Mouse (Mus musculus) embryo, embryonic 11 days (tissue): ENCODE results near the gene Nod1.
"Not testable (repeated sequence)": the region's sequence is repeated elsewhere in the genome, so short reads cannot be mapped to it uniquely, and the experiment has no call there.

Experiments used
- DNase-seq: peaks from one replicate; pipeline ENCODE4 v3.0.0-alpha.2; 2015

Gene Nod1

DNA sequence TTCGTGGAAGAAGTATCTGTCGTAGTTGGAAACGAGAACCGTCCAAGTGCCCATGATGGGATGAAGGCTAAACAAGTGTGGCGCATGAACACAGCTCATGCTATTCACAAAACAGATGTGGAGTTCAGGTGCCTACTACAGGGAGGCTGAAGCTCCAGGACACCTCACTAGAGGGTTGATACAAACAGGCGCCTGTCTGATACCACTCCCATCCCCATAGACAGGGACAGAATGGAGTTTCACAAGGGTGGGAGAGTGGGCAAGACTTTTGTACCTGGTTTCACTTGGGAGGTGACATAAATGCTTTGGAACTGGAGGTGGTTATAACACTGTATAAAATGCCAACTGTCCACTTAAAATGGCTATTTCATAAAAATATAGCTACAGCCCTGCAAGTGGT is 7.0 kb upstream of the Nod1 start:
- DNase-seq = no peak

DNA sequence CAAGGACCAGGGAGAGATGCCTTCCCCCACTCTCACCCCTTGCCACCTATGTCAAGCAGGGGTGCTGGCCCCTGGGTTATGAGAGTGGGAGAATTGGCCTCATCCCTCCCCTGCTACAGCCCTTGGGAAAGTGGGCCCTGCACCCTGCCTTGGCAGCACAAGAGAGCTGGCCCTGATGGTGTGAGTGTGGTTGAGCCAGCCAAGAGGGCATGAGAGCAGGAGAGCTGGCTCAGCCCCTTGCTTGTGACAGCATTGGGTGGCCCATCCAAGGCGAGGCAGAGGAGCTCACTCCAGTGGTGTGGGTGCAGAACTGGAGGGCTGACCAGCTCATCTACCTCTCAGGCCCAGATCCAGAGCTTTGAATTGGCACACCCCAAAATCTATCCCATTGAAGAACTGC is 3.2 kb upstream of the Nod1 start:
- DNase-seq = no peak

DNA sequence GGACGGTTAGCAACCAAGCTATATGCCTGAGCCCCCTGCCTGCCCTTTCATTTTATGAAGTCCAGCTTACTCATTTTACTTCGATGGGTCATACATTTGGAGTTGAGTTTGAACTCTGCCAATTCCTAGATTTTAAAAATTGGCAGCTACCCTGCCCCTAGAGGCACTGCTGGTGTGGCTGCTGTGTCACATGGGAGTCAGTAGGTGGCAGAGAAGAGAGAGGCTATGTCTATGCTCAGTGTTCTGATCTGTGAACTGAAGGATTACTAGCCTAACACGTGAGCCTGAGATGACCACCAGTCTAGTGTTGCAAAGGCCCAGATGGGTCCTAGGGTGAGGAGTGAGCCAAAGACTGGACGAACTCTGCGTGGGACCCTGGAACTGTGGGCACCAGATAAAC is 2.1 kb upstream of the Nod1 start:
- peak; percentile 18 for DNase-seq

- DNase-seq = peak; percentile 14
Measured at GRCm38 (mm10) chr6:54972929-54973211, 458 bp upstream of the Nod1 start.

GRCm38 (mm10) chr6:54971731-54972110 is 691 bp downstream of the Nod1 start:
- no peak for DNase-seq

DNA sequence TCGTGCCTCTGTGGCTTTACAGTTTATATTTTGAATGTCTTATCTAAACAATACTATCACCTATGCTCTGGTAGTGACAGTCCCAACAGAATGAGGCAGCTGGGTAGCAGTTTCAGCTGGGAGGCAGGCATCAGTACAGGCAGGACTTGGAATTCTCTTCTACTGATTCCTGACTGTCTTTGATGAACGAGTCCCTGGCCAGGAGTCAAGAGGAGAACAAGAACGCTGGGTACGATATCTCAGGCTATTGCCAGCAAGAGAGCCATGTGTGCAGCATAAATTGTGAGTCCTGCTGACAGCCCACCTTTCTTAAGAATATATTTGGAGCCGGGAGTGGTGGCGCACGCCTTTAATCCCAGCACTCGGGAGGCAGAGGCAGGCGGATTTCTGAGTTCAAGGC is 1.9 kb downstream of the Nod1 start:
- DNase-seq = no peak

- DNase-seq = no peak
Measured at GRCm38 (mm10) chr6:54969801-54970200, 2.6 kb downstream of the Nod1 start.

- no peak for DNase-seq
Measured at GRCm38 (mm10) chr6:54967591-54967990, 4.8 kb downstream of the Nod1 start.

- no peak for DNase-seq
Measured at GRCm38 (mm10) chr6:54965234-54965633, 7.2 kb downstream of the Nod1 start.

DNA sequence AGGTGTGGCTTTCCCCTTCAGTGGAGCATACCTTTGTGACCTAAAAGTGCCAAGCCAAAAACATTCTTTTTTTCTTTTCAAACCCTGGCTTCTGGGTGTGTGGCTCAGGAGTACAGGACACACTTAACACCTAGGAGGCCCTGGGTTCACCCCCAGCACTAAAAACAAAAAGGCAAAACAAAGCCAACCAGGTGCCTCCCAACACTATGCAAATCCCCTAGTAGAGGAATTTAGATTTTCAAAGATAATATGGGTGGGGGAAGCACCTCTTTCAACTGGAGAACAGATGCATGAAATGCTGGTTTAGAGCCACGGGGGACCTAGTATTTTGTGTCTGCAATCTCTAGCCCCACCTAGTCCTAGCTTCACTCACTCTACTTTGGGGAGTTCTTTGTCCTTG is 7.7 kb downstream of the Nod1 start:
- no peak for DNase-seq

GRCm38 (mm10) chr6:54963599-54963998 is 8.8 kb downstream of the Nod1 start:
- DNase-seq = no peak

GRCm38 (mm10) chr6:54957655-54958054 is 14.8 kb downstream of the Nod1 start:
- no peak for DNase-seq

DNA sequence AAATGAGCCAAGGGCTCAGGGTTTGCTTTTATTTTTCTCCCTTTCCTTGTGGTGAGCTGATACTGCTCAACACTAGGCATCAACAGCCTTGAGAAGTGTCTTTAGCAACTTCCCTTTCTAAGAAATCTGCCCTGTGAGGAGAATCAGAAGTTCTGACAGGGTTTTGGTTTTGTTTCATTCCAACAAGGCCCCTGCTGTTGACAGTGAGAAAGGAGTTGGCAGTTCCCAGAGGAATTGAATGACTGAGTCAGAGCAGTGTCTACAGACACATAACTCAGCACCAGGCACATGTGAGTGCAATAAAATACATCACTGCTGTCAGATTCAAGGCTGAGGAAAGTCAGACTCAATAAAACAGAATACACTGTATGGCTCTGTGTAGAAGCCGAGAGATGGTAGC is 16.0 kb downstream of the Nod1 start:
- peak; percentile 42 for DNase-seq

GRCm38 (mm10) chr6:54955949-54956348 is 16.5 kb downstream of the Nod1 start:
- DNase-seq = no peak

GRCm38 (mm10) chr6:54954659-54955414 is 17.6 kb downstream of the Nod1 start:
- DNase-seq = no peak

DNA sequence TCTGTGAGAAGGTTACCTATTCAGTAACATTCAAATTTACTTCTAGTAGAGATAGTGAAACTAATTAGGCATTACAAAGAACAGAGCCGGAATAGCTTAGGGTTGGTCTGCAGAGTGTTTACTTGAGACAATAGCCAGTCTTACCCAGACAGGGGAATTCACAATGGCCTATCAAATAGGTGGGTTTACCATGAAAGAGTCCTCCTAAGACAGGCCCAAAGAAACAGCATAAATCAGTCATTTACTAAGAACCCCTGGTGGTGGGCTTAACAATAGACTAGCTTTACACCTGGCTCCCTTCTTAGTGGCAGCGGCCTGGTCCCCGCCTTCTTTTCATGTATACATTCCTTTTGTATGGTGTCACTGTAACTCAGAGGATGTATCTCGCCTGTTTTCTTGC is 19.0 kb downstream of the Nod1 start:
- DNase-seq = not testable (repeated sequence)

GRCm38 (mm10) chr6:54952542-54952941 is 19.9 kb downstream of the Nod1 start:
- no peak for DNase-seq

DNA sequence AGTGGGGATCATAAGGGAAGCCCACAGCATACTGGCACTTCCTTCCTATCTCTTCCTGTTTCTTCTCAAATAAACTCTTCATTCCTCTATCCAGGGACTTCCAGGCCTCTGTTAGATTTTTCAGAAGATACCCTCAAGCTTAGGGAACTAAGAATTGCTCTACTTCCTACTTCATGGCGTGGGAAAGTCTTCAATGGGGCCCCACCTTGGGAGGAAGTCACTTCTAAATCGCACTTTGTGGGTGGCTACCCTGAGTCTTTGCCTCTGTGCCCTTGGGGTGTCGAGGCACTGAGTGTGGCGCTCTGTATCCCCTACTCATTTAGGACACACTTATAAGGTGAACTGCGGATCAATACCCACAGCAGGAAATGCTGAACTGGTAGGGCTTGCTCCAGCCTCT is 23.7 kb downstream of the Nod1 start:
- no peak for DNase-seq

DNA sequence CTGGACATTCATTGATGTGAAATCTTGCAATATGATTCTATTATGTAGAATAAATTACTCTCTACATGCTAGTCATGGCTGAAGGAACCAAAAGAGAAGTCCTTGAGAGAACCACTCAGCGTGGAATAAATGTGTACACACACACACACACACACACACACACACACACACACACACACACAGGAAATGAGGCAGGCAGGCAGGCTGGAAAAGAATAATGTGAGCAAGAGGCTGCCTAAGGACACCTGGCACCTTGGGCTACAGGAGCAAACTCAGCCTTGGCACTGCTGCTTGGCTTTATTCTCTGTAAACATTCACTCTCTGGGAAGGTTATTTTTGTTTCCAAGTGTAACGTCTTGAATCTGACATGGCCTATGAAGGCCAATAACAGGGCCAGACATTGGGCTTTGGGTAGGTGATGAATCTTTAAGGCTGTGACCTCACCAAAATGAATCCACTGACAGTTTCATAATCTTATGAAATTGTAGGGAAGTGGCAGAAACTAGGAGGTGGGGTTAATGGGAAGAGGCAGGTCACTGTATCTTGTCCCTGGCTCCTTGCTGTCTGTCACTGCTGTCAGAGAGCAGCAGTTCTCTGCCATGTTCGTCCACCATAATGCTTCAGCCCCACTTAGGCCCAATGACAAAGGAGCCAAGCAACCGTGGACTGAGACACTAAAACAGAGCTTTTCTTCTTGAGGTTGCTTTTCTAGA is 26.0 kb downstream of the Nod1 start:
- DNase-seq = no peak

DNA sequence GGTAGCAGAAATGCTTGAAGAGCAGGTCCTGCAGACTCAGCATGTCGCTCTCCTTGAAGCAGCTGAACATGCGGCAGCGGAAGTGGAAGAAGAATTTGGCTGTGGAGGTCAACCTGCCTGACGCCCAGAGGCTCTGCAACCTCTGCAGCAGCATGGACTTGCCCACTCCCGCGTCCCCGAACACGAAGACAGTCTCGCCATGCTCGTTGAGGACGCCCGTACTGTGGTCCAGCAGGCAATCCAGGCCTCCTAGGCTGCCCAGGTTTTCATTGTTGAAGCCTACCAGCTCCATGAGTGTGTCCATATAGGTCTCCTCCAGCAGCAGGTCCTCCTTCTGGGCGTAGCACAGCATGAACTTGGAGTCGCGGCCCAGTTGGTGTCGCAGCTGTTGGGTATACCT is 27.9 kb downstream of the Nod1 start:
- DNase-seq = no peak

GRCm38 (mm10) chr6:54943753-54944152 is 28.7 kb downstream of the Nod1 start:
- DNase-seq = peak; percentile 14

GRCm38 (mm10) chr6:54943292-54943691 is 29.1 kb downstream of the Nod1 start:
- DNase-seq = no peak

DNA sequence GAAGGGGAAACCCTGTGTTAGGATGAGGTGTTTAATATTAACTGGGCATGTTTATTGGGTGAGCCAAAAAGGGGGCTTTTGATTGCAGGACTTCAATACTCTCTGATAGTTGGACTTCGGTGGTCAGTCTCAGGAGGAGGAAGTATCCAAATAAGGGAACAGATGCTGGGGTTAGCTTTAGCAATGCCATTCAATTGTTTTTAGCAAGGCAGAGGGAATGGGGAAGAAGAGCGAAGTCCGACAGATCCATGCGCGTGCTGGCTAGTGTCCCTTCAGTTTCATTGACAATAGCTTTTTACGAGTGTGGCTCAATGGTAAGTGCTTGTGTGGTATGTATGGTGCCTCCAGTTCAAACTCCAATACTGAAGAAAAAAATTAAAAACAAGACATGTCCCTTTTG is 31.3 kb downstream of the Nod1 start:
- no peak for DNase-seq

GRCm38 (mm10) chr6:54940126-54940525 is 32.3 kb downstream of the Nod1 start:
- no peak for DNase-seq

- DNase-seq = no peak
Measured at GRCm38 (mm10) chr6:54939631-54940030, 32.8 kb downstream of the Nod1 start.
